Mouse (Mus musculus) Muller cell, postnatal 12 days (primary cell): ENCODE measurements at regions not wholly inside any gene's neighbourhood (a gene's known extent, or its start where the extent isn't known, plus 50 kb on each side); places are given as distances from the start of the nearest gene placed in this dataset.
A peak's percentile ranks its signal among the peaks of the same experiment; 100 is the strongest.

Source experiments
- DNase-seq: peaks from one replicate; pipeline ENCODE4 v3.0.0-alpha.2; 2015; ENCODE audit errors: inconsistent ontology term

GRCm38 (mm10) chr5:46086885-46087284 is 229.5 kb upstream of the Lcorl start:
- DNase-seq = no peak

- DNase-seq = no peak
These were observed 225.9 kb upstream of the Lcorl start for GRCm38 (mm10) chr5:46083293-46083692.

DNA sequence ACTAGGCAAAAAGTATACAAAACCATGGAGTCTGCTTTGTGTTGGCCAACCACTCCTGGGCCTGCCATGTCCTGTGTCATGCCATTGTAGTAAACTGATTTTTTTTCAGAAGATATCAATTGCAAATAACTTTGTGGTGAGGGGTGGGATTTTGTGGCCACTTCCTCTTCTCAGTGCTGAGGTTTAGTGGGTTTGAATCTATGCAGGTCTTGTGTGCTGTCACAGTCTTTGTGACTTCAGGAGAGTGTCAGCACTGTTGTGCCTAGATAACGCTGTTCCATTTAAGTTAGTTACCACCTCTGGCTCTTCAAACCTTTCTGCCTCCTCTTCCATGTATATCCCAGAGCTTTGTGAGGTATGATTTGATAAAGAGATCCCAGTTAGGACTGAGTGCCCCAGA is 216.3 kb upstream of the Lcorl start:
- DNase-seq = no peak

DNA sequence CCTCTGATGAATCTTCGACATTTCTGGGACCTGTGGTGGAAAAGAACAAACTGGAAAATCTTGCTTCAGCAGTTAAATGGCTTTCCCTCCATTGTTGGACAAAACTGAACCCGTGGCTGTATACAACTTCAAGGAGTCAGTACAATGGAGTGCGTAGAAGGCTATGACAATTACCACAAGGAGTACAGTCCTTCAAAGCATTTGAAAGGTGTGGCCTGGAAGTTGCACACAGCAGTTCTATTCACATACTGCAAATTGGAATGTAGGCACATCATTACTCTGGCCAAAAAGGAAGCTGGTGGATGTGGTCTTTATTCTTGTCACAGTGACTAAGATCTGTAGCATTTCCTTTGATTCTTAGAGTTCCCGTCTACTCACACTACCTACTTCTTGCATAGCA is 215.7 kb upstream of the Lcorl start:
- peak; percentile 51 for DNase-seq

DNA sequence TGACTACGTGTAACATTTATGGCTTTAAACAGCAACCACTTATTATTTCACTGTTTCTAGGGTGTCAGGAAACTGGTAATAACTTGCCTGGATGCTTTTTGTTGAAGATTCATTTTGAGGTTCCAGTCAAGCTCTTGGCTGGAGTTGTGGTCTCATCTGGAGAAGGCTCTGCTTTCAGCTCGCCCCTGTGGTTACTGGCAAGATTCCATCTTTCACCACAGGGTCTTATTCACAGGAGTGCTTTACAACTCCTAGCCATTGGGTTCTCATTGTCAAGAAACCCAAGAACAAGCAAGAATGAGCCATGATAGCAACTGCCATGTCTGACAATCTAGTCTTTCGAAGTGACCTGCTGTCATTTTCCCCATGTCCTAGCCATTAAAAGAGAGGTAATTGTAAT is 202.5 kb upstream of the Lcorl start:
- peak; percentile 50 for DNase-seq

DNA sequence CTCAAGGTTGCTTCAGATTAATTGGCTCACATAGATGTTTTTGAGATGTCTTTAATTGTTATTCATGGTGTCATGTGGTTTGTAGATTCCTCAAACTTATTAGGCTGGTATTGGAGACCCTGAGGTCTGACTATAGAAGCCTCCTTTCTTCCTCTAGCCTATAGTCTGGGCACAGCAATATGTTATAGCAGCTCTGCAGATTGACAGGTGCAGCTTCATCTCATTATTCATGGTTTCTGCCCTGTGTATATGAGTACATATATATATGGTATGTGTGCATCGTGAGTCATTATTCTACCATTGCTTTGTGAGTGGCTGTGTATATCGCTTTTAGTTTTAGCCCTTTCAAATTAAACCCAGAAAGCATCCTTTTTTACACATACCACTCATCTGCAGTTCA is 197.4 kb upstream of the Lcorl start:
- DNase-seq = no peak

DNA sequence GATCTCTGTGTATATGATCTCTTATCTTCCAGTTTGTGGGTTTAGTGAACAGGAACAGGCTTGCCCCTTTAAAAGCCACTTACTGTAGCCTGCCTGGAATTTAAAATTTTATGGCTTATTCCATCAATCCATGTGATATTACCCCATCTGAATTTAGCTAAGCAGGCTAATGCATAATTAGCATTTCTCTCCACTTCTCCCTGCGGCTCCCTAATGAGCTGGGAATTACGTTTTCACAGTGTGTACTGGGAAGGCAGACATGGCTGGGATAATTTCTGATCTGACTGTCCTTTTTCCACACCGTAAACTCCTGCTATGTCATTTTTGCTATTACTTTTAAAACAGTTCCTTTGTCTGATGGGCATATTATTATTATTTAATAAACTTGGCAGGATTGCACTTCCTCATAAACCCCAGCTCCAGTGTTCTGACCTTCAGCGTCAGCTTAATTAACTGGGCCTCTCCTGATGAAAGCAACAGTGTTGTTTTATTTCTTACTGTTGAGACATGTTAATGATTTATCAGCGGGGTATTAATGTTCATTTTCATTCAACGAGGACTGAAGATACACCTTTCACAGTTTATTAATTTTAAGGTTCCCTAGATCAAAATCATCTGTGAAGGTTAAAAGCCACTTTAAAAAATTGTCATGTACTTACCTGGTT is 185.4 kb upstream of the Lcorl start:
- no peak for DNase-seq

- peak; percentile 43 for DNase-seq
These were observed 175.7 kb upstream of the Lcorl start for GRCm38 (mm10) chr5:46033008-46033676.

DNA sequence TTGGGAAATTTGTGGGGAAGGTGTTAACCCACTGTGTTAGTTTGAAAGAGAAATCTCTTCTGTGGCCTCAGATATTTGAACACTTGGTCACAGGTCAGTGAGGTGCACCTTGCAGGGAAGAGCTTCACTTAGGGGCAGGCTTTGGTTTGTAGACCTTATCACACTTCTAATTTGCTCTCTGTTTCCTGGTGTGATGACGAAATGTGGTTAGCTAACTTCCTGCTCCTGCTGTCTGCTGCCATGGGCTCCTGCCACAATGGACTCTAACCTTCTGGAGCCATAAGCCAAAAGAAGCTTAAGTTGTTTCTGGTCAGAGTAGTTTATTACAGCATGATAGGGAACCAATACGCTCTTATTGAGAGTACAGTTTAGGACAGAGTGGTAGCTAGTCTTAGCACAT is 174.8 kb upstream of the Lcorl start:
- DNase-seq = no peak

GRCm38 (mm10) chr5:46024138-46024537 is 166.7 kb upstream of the Lcorl start:
- DNase-seq = no peak

GRCm38 (mm10) chr5:46023456-46023855 is 166.0 kb upstream of the Lcorl start:
- DNase-seq = no peak

DNA sequence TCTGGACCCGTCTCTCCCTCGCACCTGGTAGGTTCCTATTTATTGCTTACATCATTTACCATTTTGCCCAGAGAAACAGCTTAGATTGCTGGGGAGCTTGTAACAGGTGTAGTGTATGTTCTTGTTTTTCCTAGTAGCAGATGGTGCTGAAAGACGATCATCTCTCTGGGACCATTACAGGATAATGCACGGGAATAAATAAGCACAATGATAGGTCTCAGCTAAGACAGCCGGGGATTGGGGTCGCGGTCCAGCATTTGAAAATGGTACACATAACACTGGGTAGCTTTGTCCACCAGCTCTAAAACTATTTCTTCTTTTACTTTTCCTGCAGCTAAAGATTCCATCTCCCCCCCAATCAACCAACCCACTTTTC is 164.6 kb upstream of the Lcorl start:
- DNase-seq = no peak

DNA sequence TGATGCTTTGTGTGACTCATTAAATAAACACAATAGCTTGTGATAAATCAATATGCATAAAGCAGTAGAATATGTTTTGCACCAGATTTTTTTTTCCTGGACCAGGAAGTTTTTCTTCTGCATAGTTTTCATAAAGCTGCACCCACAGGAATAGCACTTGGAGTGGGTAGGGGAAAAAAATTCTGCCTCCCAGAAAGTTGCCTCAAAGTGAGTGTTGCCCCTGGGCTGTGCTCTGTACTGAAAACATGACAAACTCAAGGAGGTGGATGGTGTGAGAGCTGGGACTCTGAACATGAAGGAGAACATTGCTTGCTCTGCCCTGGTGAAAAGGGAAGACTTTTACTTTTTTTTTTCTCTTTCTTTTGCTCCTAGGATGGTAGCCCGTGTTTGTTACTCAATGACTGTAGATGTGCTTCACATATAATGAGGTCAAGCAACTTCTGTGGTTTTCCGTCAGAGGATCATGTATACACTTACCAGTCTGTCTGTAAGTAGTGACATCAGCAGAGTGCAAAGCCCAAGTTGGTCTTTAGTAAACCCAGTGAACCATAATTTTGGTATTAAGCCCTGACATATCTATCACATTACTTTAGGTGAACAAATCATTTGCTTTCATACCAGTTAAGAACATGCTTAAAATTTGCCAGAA is 164.1 kb upstream of the Lcorl start:
- DNase-seq = no peak

DNA sequence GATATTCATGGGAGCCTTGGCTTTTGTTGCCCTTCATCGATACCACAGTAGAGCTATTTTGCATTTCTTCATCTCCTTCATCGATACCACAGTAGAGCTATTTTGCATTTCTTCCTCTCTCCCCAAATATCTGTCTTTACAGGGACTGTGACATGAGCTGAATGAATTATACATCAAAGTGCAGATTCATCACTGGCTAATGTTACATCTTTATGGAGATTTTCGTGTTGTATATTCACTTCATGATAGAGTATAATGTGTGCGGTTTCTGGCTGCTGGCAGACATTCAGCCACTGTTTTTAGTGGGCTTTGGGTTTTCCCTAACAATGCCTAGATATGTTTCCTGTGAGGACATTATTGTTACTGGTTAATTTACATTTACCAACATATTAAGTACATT is 162.8 kb upstream of the Lcorl start:
- DNase-seq = no peak

DNA sequence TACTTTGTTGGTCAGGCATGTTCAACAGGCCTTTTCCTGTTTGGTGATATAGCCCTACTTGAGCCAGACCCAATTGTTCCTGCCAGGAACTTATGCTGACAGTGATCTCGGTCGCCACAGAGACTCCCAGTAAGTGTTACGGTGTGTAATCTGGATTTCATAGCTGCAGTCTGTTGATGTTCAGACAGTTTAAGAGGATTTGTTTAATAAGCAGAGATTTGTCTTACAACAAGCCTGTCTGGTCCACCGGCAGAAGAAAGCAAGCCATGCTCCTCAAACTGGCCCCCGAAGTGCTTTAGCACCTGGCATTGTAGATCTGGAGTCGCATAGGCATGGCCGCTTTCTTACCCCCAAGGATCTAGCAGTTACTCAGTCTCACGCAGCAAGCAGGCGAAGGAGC is 150.0 kb upstream of the Lcorl start:
- no peak for DNase-seq

- DNase-seq = no peak
These were observed 149.3 kb upstream of the Lcorl start for GRCm38 (mm10) chr5:46006691-46007090.

- DNase-seq = no peak
These were observed 148.8 kb upstream of the Lcorl start for GRCm38 (mm10) chr5:46006228-46006627.

- DNase-seq = no peak
These were observed 148.2 kb upstream of the Lcorl start for GRCm38 (mm10) chr5:46005631-46006030.

DNA sequence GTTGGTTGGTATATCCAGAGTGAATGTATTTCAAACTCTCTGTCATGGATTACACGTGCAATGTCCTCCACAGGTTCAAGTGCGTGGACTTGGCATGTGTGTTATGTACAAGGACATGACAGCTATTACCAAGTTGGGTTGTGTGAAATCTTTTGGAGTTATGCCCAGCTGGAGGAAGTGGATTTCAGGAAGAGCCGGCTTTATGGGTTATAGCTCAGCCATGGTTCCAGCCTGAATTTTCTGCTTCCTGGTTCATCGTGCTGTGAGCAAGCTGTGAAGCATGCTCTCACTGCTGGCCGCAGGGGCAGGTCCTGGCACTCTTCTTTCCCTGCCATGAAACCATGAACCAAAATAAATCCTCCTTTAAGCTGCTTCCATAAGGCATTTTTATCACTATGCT is 144.6 kb upstream of the Lcorl start:
- no peak for DNase-seq

DNA sequence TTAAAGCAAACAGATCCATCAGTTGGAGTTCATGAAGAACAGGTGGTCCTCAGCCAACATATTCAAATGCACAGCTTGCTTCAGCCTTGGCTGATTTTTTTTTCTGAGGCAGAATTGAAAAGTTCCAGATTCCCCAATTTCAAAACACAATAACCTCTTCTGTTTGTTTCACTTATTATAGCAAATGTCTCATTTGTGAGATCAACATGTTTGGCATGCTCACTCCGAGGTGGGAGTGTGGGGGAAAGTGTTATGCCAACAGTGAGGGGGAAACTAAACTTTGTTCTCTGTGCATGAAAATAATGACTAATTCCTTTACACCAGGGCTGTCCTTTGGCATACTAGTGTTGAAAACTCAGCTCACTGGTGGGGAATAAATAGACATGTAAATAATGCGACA is 100.4 kb upstream of the Lcorl start:
- peak; percentile 3 for DNase-seq

DNA sequence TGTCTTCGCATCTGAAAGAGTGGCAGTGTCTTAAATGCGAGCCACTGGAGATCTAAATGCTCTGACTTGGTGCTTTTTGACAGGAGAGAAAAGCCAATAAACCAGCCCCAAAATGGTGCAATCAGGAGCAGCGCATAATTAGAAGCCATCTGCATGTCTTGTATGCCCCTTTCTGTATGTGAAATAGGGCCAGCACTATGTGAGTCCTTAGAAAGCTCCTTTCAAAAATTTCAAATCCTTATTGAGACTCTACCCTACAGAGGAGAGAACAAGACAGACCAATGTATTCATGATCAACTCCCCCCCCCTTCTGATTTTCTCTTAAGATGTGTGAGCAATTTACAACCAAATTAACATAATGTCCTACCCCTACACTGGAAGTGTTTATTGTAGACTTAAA is 86.6 kb upstream of the Lcorl start:
- DNase-seq = no peak

- no peak for DNase-seq
These were observed 75.6 kb upstream of the Lcorl start for GRCm38 (mm10) chr5:45932970-45933369.

DNA sequence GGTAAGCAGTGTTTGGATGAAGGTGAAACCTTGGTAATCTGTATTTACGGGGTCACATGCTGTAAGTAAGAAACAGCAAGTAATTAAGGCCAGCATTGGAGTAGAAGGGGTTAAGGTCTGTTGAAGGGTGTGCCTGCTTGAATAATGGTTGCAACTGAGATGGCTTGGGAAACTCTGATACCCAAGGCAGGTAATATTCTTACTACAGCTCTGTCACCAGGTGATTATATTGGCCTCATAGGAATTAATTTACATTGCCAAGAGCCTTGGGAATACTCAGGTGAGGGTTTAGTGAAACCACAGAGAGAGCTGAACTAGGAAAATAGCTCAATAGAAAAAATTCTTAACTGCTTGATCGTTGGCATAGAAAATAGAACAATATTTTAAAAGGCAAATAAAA is 73.8 kb upstream of the Lcorl start:
- DNase-seq = no peak
